Mouse (Mus musculus) right cerebral cortex, adult 18-20 months (tissue): ENCODE data around the gene Camk1d.
A peak's percentile ranks its signal among the peaks of the same experiment; 100 is the strongest.
"Not testable (repeated sequence)": the region's sequence is repeated elsewhere in the genome, so short reads cannot be mapped to it uniquely, and the experiment has no call there.

Experiments used
- DNase-seq: peaks from one replicate; pipeline ENCODE4 v3.0.0; 2022; ENCODE audit warnings: mixed read lengths

The Camk1d gene

DNA sequence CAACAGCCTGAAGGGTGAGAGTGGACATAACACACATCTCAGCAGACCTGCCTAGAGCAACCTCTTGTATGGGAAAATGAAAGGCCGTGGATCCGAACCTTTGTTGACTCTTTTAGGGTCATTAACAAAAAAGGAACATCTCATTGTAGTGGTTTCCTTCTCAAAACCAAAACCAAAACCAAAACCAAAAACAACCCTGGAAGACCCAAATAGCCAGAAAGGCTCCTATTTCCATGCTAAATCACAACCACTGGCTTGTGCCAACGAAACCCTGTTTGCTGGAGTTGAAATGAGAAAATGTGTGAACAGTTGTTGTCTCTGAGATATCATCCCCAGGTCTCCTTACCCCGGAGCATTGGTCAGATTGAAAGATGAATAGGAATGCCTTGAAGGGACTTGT is 321.8 kb downstream of the Camk1d start:
- DNase-seq = no peak

DNA sequence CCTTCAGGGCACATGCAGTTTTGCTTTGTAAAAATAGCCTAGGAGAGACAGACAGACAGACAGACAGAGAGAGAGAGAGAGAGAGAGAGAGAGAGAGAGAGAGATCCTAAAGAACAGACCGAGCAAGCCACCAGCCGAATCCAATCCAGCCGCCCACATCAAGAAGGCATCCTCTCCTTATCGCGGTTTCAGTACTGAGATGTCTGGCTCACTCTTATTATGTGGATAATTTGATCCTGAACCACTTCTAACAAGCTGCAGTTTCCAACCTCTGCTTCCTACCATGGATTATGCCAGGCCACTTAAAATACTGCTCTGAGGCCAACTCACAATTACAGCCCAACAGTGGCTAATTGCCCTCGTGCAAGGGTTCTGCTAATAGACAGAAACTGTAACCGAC is 325.9 kb downstream of the Camk1d start:
- no peak for DNase-seq

DNA sequence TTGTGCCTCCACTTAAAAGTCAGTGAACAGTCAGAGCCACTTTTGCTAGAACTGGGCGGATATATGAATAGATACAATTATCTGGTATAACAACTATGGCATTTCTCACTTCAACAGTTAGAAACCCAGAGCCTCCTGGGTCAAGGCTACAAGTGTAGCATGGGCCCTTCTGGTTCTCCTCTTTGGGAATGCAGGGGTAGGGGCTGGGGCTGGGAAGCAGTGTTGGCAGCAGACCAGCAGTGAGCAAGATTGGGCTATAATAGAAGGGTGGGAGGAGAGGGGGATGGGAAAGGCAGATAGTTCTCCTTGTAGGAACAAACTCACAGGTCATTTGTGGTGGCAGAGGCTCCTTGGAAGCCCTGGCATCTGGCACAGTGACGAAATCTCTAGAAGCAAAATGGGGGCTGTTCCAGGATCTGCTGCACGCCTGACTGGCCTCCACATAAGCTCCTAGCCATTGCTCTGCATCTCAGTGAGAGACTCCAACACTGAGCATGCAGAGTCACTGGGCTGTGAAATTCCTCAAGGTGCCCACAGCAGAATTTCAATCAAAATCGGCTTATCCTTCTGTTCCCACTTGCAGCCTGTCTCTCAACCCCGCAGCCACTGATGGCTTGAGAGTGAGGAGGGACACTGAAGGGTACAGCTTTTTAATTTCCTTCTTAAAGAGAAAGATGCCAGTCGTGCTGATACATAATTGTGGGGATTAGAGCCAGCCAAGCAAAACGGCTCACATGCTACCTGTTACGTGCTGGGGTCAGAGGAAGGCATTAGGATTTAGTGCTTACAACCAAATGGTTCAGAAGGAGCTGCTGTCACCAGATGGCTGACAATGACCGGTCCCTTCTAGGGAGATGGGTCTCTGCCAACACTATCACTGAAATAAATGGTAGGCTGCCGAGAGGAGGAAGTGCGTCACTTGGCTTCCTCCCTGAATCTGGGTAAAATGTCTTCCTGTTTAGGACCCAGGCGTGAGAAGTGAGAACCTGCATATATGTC is 332.3 kb downstream of the Camk1d start:
- no peak for DNase-seq

DNA sequence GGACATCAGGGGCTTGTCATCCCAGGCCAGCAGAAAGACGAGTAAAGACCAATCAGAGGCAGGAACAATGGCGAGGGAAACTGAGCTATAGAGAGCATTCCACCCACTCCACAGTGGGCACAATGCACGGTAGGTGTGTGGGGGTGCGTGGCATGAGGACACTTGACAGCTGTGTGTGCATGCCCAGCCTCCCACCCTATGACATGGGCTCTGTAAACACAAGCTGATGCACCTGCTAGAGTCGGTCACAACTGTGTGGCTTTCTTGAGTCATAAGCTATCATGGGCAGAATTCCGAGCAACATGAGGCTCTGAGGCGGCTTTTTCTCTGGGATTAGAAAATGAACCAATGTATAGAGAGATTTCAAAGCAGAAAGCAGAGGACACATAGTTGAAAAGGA is 333.3 kb downstream of the Camk1d start:
- DNase-seq = peak; percentile 31

DNA sequence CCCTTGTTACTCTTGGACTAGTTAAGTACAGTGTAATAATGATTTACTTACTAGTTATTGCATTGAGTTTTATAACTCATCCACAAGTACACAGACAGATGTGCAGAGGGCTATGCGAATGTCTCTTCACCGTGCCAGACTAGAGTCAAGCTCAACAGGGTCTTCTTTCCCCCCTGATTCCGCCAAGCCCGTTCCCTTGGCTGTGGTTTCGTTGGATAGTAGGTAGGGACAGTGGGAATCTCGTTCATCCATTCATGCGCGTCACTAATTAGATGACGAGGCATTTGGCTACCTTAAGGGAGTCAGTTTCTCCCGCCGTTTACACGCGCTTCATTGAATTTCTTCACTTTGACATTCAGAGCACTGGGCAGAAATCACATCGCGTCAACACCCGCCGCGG is 335.4 kb downstream of the Camk1d start:
- not testable (repeated sequence) for DNase-seq

DNA sequence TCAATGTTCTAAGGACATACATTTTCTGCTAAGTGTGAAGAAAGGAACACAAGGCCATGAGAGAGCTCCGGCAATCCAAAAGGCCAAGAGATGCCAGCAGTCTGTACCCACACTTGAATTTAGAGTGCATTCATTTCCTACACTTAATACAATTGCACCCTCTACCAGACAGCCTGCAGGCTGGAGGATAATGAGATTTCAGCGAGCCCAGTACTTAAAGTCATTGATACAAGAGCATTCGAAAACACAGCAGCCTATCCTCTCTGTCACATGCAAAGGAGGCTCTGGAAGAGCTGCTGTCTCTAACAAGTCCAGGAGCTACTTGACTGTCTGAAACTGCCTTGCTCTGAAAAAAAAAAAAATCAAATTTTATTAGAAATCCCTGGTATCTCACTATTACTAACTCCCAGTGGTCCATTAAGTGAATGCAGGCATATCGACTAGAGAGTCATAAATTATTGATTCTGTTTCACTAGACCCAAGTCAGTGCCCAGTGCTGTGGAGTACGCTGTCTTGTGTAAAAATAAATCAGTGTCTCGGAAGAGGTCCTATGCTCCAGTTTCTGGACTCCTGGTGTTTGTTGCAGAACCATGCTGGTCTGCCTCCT is 336.1 kb downstream of the Camk1d start:
- no peak for DNase-seq

DNA sequence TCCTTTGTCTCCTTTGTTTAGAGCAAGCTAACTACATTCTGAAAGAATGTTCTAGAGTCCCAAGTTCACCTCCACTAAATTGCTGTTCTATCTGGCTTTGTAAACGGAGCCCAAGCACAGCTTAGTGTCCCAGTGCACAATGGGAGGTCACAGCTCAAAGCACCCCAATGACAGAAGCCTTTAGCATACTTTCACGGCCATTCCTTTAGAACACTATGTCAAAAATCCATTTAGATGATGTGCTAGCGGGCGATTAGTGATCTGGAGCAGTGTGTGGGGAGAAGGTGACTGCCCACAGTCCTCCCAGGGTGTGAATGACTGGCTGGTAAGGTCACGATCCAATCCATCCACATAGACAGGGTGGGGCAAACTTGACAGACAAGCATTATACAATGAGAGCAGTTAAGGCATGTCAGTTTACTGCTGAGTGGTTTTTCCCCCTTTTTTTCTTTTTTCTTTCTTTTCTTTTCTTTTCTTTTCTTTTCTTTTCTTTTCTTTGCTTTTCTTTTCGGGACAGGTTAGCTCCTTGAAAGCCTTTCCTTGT is 341.4 kb downstream of the Camk1d start:
- no peak for DNase-seq

DNA sequence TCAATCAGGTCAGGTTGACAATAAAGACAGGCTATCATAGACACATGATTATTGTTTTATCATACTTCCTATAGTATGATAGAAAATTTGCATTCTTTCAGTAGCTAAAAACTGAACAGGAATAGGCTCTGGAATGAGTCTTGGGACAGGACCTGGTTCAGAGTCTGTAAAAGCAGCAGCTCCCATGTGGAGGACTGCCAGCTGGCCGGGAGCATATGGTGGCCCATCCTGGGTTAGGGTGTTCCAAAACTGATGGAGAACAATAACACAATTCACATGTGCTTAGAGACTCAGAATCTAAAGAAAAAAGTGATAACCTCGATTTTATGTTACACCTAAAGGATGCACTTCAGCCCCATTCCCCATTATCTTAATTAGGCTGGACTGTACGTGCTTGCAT is 343.0 kb downstream of the Camk1d start:
- no peak for DNase-seq

DNA sequence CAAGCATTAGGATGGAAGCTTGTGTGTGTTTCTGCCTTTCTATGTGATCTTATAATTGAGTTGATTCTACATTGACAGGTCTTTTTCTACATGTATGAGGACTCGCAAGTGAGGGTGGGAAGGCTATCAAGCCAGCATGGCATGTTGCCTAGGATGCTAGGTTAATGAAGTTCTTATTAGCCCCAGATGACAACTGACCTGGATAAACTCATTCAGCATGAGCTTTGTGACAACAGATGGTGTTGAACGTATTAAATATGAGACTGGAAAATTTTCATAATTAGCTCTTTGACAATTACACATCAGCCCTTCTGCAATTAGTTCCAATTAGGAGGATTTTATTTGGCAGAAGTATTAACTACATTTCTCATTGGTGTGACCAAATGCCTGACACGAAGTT is 343.7 kb downstream of the Camk1d start:
- no peak for DNase-seq

DNA sequence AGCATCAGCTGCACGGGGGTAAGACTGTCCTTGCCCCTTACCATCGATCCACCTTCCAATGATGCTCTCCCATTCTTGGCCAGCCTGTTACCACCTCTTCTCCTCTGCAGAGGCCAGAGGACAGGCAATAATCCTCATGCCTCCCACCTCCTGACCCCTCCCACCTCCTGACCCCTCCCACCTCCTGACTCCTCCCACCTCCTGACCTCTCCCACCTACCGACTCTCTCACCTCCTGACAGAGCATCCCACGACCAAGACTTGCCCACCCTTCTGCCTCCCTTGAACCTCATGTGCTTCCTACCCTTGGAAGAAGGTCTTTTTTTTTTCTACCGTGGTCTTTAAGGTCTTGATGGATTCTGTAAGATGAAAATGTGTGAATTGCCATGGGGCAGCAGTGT is 350.5 kb downstream of the Camk1d start:
- no peak for DNase-seq

DNA sequence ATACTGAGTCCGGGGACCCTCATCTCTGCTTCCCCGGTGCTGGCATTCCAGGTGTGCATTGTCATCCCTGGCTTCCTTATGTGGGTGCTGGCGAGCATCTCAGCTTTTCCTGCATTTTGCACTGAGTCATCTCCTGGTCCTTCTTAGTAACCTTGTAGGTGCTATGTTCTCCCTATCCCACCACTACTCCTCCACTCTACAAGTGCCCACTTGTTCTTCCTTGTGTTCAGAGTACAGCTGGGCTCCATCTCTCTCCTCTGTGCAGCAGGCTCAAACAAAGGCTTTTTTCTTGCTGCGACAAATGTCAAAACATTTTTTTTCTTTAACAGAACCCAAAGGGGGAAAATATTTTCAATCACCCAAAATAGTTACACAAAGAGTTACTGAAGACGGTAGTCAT is 356.3 kb downstream of the Camk1d start:
- DNase-seq = no peak

DNA sequence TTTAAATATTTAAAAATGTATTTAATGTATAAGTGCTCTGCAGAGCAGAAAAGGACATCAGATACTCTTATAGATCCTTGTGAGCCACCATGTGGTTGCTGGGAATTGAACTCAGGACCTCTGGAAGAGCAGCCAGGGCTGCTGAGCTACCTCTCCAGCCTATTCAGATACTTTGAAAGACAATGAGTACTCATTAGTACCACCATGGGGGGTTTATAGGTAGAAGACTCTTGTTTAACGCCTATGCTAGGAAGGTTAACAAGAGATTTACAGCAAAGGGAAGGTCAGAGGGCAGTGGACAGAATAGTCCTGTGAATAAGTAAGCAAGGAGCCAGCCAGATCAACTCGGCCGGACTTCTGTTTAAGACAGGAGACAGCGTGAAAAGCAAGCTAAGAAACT is 357.3 kb downstream of the Camk1d start:
- DNase-seq = no peak

DNA sequence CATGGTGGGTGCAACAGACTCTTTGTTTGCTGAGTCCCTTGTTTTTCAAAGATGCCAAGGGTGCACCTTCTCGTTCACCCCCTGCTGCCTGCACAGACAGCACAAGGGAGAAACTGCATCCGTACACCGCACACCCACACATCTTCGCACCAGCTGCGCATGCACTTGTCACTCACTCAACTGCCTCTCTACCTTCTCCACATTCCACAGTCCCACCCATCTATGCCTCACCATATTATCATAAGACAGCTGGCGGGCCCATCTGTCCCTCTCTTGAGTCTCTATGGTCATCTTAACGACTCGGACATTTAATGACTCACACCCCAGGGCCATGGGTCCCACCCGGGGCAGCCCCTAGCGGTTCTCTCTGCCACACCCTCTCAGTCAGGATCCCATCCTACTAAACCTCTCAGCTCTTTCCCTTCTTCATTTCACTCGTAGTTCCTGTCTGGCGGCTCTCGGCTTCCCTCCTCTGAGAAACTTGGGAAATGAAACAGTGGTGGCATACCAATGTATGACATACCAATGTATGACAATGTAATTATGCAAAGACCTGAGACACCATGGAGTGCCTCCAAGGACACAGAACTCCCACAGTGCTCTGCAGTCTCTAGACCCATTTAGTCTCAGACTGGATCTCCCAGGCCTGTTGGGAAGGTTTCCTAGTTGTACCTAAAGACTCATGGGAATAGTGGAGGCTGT is 361.3 kb downstream of the Camk1d start:
- peak; percentile 47 for DNase-seq

DNA sequence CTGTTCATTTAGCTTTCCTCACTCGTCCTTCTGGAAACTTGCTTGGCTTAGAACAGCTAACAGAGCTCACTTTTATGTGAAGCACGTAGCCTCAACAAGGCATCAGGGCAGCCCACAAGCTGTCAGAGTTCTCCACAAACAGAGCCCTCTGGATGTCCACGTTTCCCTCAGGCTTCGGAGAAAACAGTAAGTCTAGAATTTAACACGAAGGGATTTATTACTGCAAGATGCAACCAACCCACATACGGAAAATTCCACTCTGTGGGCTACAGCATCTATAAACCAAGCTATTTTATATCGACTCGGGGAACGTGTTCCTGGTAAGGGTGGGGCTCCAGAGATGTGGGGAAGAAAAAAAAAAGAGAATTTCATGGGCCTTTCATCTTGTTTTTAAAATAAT is 369.0 kb downstream of the Camk1d start:
- DNase-seq = peak; percentile 55

DNA sequence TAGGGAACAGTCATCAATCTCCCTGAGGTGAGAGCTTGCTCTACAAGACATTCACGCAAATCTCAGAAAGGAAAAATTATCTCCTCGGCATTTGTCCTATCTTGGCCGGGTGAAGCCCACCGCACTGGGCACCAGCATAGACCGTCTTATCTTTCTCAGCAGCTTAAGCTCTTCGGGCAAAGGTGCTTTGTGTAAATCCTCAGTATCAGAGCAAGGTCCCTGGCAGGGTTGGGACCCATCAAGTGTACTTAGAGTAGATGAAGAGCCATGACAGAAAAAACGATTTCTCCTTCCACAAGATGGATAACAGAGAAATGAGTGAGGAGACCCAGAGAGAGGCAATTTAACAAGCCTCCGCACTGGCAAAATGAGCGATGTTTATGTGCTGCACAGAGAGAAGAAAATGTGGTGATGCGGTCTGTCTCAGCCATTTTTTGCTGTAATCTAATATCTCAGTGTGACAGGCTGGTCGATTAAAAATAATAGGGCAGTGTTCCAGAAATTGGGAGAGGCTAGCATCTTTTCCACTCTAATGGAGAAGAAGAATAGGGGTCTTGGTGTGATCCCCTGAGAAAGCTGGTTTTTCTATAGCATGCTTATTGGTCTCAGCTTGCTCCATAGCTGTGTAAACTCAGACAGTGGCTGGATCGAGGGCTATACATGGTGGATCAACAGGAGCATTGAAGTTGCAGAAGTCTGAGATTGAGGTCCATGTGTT is 386.6 kb downstream of the Camk1d start:
- no peak for DNase-seq

DNA sequence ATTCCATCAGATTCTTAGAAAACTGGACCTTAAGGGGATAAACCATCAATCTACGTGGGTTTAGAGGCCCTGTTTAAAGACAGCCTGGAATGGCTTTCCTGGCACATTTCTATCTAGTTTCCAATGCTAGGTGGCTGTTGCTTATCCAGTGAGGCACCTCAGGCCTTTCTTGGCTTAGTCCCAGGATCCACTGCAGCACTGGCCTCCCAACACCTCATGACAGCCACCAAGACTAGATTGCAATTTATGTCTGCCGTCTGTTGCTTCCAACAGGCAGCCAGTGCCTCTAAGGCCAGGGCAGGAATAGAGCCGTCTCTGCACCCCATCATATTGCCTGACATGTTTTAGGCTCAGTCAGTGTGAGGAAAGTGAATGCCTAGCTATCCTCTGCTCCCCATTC is 389.5 kb downstream of the Camk1d start:
- no peak for DNase-seq

DNA sequence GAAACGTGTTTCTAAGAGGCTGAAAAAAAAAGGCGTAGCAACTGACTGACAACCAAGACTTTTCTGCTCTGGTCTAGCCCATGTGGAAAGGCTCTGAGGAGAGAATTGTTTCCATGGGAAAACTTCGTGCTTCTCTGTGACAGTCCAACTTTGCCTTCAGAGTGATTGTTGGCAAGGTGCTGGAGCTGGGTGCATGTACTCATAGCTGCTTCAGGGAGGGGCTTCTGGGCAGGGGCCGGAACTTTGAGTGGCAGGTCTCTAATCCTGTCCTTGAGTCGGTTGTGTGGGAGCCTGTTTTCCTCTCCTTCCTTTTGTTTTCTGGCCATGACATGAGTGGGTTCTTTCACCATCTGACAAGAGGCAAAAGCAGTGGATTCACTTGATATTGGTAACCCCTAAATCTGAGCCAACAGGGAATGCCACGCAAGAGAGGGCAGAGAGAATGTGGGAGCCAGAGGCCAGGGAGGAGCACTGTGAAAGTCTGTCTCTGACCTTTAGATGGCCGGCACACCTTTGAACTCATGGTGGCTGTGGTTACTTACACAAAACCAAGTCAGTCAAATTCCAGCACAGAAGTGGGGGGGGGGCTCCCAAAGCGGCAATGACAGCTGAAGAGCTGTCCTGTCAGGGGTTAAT is 392.5 kb downstream of the Camk1d start:
- no peak for DNase-seq

DNA sequence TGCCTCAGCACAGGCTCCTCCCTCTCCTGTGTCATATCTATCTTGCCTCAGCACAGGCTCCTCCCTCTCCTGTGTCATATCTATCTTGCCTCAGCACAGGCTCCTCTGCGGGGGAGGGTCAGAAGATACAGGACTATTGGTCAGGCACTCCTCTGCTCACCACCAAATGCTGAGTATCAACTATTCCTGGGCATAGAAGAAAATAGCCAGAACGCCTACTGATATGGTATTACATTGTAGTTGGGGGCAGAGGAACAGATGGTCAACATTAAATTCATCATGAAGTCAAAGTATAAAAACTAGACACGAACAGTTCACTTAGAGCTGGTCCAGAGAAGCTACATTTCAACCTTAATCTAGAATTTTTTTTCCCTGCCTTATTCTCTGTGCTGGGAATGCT is 395.2 kb downstream of the Camk1d start:
- DNase-seq = no peak

DNA sequence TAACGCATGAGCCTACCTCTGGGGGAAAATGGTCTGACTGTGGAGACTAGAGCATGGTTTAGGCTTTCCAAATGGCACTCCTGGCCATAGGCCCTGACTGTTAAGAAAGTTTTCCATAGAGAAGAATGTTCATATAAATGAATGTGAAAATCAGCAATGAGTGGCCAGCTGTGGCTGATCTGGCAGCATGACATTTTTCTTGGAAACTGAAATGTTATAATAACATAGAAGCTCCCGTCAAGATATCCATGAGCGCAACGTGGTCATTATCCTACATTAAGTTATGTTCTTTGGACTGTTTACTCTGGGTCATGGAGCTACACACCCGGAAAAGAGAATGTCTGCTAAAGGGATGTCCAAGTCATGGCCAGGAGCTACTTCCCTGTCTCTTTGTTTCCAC is 397.6 kb downstream of the Camk1d start:
- DNase-seq = no peak

DNA sequence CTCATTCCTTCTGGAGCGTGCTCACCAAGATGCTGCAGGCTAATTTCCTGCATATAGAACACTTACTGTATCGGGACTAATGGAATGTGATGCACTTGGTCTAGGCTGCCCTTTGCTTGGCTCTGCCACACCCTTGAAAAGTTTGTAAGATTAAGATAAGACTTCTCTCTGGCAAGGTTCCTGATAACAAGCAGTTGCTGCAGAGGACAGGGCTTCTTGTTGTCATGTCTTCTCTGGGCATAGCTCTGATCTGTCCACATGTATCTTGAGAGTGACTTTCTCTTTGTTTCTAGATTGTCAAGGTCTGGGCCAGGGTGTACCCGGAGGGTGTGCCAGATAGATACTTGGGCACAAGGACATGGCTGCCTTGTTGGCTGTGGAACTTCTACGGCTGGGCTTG is 398.1 kb downstream of the Camk1d start:
- DNase-seq = no peak

DNA sequence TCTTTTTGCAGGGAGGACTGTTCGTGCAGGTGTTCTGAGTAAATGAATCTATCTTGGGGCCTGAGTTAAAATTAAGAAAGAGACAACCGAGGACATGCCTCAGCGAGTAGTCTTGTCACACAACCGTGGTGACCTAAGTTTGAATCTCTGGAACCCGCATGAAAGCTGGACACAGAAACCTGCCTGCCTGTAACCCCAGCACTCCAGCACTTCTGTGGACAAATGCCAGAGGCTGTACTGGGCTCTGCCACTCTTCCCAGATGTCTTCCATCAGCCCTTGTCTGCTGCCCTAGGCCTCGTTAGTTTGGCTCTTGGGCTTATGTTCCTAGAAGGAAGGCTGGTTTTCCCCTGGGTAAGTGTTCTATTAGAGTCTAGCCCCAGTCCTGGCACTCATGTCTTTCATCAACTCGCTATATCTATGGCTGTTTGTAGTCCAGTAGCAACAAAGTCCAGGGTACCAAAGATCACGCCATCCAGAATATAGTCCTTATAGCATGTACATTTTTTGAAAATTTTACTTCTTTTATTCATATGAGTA is 399.0 kb downstream of the Camk1d start:
- no peak for DNase-seq
